8 mouse cellular contexts compared by ENCODE assay signal in the genomic region with DNA sequence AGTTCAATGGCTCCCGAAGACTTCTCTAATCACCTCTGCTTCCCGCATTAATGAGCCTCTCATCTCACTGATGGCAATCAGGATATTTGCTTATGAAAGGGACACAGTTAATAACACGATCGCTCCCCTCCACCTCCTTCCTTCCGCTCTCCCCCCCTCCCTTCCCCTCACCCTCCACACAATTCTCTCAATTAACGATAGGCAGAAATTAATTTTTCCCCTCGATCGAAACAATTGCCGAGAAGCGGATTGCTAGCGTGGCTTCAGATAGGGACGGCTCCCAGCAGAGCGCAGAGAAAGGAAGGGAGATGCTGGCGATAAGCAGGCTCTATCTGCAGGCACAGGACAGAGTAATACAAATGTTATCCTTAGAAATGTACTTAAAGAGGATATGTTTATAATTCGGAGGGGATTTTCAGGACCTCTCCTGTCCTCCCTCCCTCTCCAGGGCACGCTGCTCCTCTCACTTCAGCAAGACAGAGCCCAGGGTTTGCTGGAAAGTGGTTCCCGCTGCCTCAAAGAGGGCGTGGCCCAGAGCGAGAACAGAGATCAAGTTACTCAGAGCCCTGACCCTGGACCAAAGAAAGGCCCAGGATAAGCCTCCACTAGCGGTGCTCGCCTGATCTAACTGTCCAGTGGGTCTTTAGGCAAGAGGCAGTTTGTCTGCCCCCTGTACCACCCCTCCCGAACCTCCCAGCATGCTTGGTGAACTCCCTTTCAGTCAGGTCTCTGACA. TPM values are rescaled to one million over a fixed set of nuclear protein-coding genes. Genes with fewer than 3 reads are reported as not detected.
DNase-seq lines count a peak whose midpoint lies in the region; ATAC-seq and TF ChIP-seq lines count a peak whose summit lies in the region.

No protein-coding gene starts in this region.

- peak overlapping the region; percentile 53 for H3K9ac ChIP-seq in forebrain, embryonic 16.5 days (replicated peaks; ENCODE audit: low read depth, low read length)
- no peak overlapping the region for H3K9ac ChIP-seq in heart, adult 2 months (ENCODE audit: low read depth, low read length)

- H3K36me3 ChIP-seq in forebrain, embryonic 16.5 days (ENCODE audit: control insufficient read depth, insufficient read depth): no peaks in the 10 kb centered on the region
- H3K36me3 ChIP-seq in midbrain, embryonic 10.5 days: no peaks in the 10 kb centered on the region
- no peaks in the 10 kb centered on the region for H3K36me3 ChIP-seq in heart, adult 2 months (ENCODE audit: control insufficient read depth, insufficient read depth, low read length)

- peak overlapping the region; percentile 66 for H3K4me2 ChIP-seq in forebrain, embryonic 16.5 days (ENCODE audit: low read length)

- no peak for TF ChIP-seq EP300 in heart, adult 2 months (IDR thresholded peaks at IDR 0.05; ENCODE audit: insufficient read depth, low read depth, low read length)

- peak overlapping the region; percentile 41 for H3K4me3 ChIP-seq in forebrain, embryonic 16.5 days (replicated peaks; ENCODE audit: low read length)
- peak overlapping the region; percentile 54 for H3K4me3 ChIP-seq in midbrain, embryonic 10.5 days
- no peak overlapping the region for H3K4me3 ChIP-seq in heart, adult 2 months

- H3K27me3 ChIP-seq in forebrain, embryonic 16.5 days (replicated peaks; ENCODE audit: control insufficient read depth, insufficient read depth, low read length): peaks cover 24% of the 10 kb centered on the region
- peaks cover 77% of the 10 kb centered on the region for H3K27me3 ChIP-seq in midbrain, embryonic 10.5 days (ENCODE audit: low read depth, poor library complexity, severe bottlenecking)
- peaks cover 15% of the 10 kb centered on the region for H3K27me3 ChIP-seq in heart, adult 2 months (ENCODE audit: control insufficient read depth, insufficient read depth, low read length)

- DNase-seq in cerebellum, postnatal 25 days: peak; percentile 15 to 27
- no peak for DNase-seq in cerebellum, adult 11-12 months
- DNase-seq in ES-CJ7 (ENCODE audit: low read depth, low spot score): peak; percentile 56
- DNase-seq in midbrain, embryonic 10.5 days (ENCODE audit: low spot score): peak; percentile 83
- no peak for DNase-seq in right cerebral cortex, postnatal 10 days (ENCODE audit: low spot score in 2 of 2)
- DNase-seq in ovary, postnatal 36 days (ENCODE audit: low spot score): no peak
- no peak for DNase-seq in heart, adult 2 months

- no peaks in the 10 kb centered on the region for H3K79me2 ChIP-seq in heart, adult 2 months (replicated peaks; ENCODE audit: control insufficient read depth, insufficient read depth, low read length)

- TF ChIP-seq CTCF in heart, adult 2 months (IDR thresholded peaks at IDR 0.05): no peak

- 0 out of 2 replicates have a peak overlapping the region, but pooled peaks have one; percentile 19 for H3K27ac ChIP-seq in forebrain, embryonic 16.5 days (ENCODE audit: low read length)
- H3K27ac ChIP-seq in midbrain, embryonic 10.5 days (replicated peaks): peak overlapping the region; percentile 77
- no peak overlapping the region for H3K27ac ChIP-seq in heart, adult 2 months

- peaks cover 30% of the 10 kb centered on the region for H3K4me1 ChIP-seq in forebrain, embryonic 16.5 days (replicated peaks; ENCODE audit: control insufficient read depth, insufficient read depth, low read length)
- H3K4me1 ChIP-seq in midbrain, embryonic 10.5 days: peaks cover 50% of the 10 kb centered on the region
- H3K4me1 ChIP-seq in heart, adult 2 months (ENCODE audit: control insufficient read depth, insufficient read depth, low read length): no peaks in the 10 kb centered on the region

- H3K9me3 ChIP-seq in forebrain, embryonic 16.5 days (ENCODE audit: control insufficient read depth, low read length): no peaks in the 10 kb centered on the region
- 0 out of 2 replicates have a peak, but pooled peaks cover 5% of the 10 kb centered on the region for H3K9me3 ChIP-seq in midbrain, embryonic 10.5 days (replicated peaks)

- peak; percentile 53 for ATAC-seq in forebrain, embryonic 16.5 days

- no peak for TF ChIP-seq POLR2A in heart, adult 2 months (IDR thresholded peaks at IDR 0.05; ENCODE audit: insufficient read depth, low read depth, low read length)

- WGBS in forebrain, embryonic 16.5 days: under 1% methylated on average over 22 of the region's 22 CpGs
- WGBS in midbrain, embryonic 10.5 days: under 1% methylated on average over 22 of the region's 22 CpGs
- WGBS in heart, adult 2 months: 4% methylated on average over 22 of the region's 22 CpGs

- intact Hi-C loops in heart, adult 2 months (cut with DNase I): no loop called here

RNA-seq across cellular contexts. Expression of a gene that starts 24.8 kb away (rescaled TPM):
- polyA plus RNA-seq in forebrain, embryonic 16.5 days (2015; fragmentation: Nextera tagmentation; extraction: Ambion mirVana): 35.5 and 35.6 TPM in 2 replicates
- polyA plus RNA-seq in midbrain, embryonic 10.5 days (2016; fragmentation: Nextera tagmentation; extraction: Ambion mirVana): 18.2 and 20.1 TPM in 2 replicates
- total RNA-seq in heart, adult 2 months (2021): 10 to 100 TPM; 12.7 to 13.8 TPM
- 6.2 and 10.1 TPM in 2 replicates for polyA plus RNA-seq in heart, adult 2 months (2012; rRNA removed)

Comparison
In these comparisons a context has a peak if more than half of its experiments do, and no peak if none do; other contexts are left out.
1. DNase-seq: peak in cerebellum, postnatal 25 days (2 of 2), ES-CJ7 (single experiment) and midbrain, embryonic 10.5 days (single experiment); none in cerebellum, adult 11-12 months (single experiment), right cerebral cortex, postnatal 10 days (0 of 2), ovary, postnatal 36 days (single experiment) and heart, adult 2 months (0 of 2).